Mouse (Mus musculus): ENCODE data around the gene Fam110a.

Gene Fam110a

GRCm38 (mm10) chr2:151996229-151997189 lies 16.5 kb upstream of the Fam110a start, which contains the start of gene Slc52a3:
Gene Slc52a3, plus strand, starts transcription at chr2:151996511.
- DNase-seq: peak; percentile 65

- peak; percentile 62 for DNase-seq
Observed at GRCm38 (mm10) chr2:151994350-151995122, 14.5 kb upstream of the Fam110a start.

- no peak for DNase-seq
Observed at GRCm38 (mm10) chr2:151991446-151991845, 11.4 kb upstream of the Fam110a start.

- no peak for DNase-seq
Observed at GRCm38 (mm10) chr2:151990985-151991394, 11.0 kb upstream of the Fam110a start.

GRCm38 (mm10) chr2:151988978-151989377 lies 9.0 kb upstream of the Fam110a start:
- no peak for DNase-seq

GRCm38 (mm10) chr2:151986958-151987357 lies 6.9 kb upstream of the Fam110a start:
- DNase-seq: no peak

- no peak for DNase-seq
Observed at GRCm38 (mm10) chr2:151985426-151986172, 5.6 kb upstream of the Fam110a start.

- no peak for DNase-seq
Observed at GRCm38 (mm10) chr2:151984019-151984418, 4.0 kb upstream of the Fam110a start.

- DNase-seq: no peak
Observed at GRCm38 (mm10) chr2:151982476-151982875, 2.5 kb upstream of the Fam110a start.

- no peak for DNase-seq
Observed at GRCm38 (mm10) chr2:151981268-151981667, 1.2 kb upstream of the Fam110a start.

GRCm38 (mm10) chr2:151980355-151980693 lies 305 bp upstream of the Fam110a start:
- DNase-seq: no peak

GRCm38 (mm10) chr2:151978494-151978893 lies 1.5 kb downstream of the Fam110a start:
- DNase-seq: no peak

- DNase-seq: peak; percentile 77
Observed at GRCm38 (mm10) chr2:151977689-151978440, 2.2 kb downstream of the Fam110a start.

GRCm38 (mm10) chr2:151976067-151976466 lies 4.0 kb downstream of the Fam110a start:
- DNase-seq: no peak

- DNase-seq: no peak
Observed at GRCm38 (mm10) chr2:151975295-151975694, 4.7 kb downstream of the Fam110a start.

GRCm38 (mm10) chr2:151973595-151974562 lies 6.1 kb downstream of the Fam110a start:
- no peak for DNase-seq

- no peak for DNase-seq
Observed at GRCm38 (mm10) chr2:151972880-151973594, 7.0 kb downstream of the Fam110a start.

GRCm38 (mm10) chr2:151971748-151972147 lies 8.3 kb downstream of the Fam110a start:
- no peak for DNase-seq

GRCm38 (mm10) chr2:151970191-151971172 lies 9.5 kb downstream of the Fam110a start:
- DNase-seq: no peak

Measured in cerebellum, adult 11 months (tissue).